Mouse (Mus musculus) heart, adult 11 months (tissue): ENCODE measurements around the gene Btbd35f27.
"Not testable (repeated sequence)": the region's sequence is repeated elsewhere in the genome, so short reads cannot be mapped to it uniquely, and the experiment has no call there.

Experiments used
- DNase-seq: peaks from one replicate; pipeline ENCODE4 v3.0.0; 2022

Gene Btbd35f27

GRCm38 (mm10) chrX:4951835-4952234 is at the start of gene Btbd35f27:
Btbd35f27 (plus strand) TSS chrX:4952135.
- not testable (repeated sequence) for DNase-seq
